Mouse (Mus musculus) hindbrain, embryonic 16.5 days (tissue): ENCODE data around the gene Gm8897. TPM values are rescaled to one million over a fixed set of nuclear protein-coding genes. Genes with fewer than 3 reads are reported as not detected.
"Not testable (repeated sequence)": the region's sequence is repeated elsewhere in the genome, so short reads cannot be mapped to it uniquely, and the experiment has no call there.

Experiments
- ATAC-seq: fragments of 200-750 bp; cut with Nextera tagmentation; 2 replicates; pipeline ENCODE4 v1.8.0; 2017; ENCODE audit warnings: moderate TSS enrichment, moderate library complexity
- H3K27ac ChIP-seq: fragments of 300-500 bp; sonication (generic); 2 replicates; pipeline ENCODE4 v1.5.1; 2014; ENCODE audit warnings: low read depth, mild to moderate bottlenecking, control low read depth, low read length, moderate library complexity
- H3K27me3 ChIP-seq: fragments of 300-500 bp; sonication (generic); replicated peaks from 2 replicates; pipeline ENCODE4 v1.6.1; 2014; ENCODE audit warnings: low read length; ENCODE audit not compliant: control insufficient read depth, insufficient read depth
- H3K36me3 ChIP-seq: fragments of 300-500 bp; sonication (generic); 2 replicates; pipeline ENCODE4 v1.6.1; 2014; ENCODE audit warnings: mild to moderate bottlenecking, low read length, moderate library complexity, mixed read lengths; ENCODE audit not compliant: control insufficient read depth, insufficient read depth
- H3K4me1 ChIP-seq: fragments of 300-500 bp; sonication (generic); 2 replicates; pipeline ENCODE4 v1.6.1; 2014; ENCODE audit warnings: low read depth, low read length; ENCODE audit not compliant: control insufficient read depth, insufficient read depth
- H3K4me2 ChIP-seq: fragments of 300-500 bp; sonication (generic); 2 replicates; pipeline ENCODE4 v1.6.1; 2014; ENCODE audit warnings: mild to moderate bottlenecking, low read length, control low read depth, moderate library complexity
- H3K4me3 ChIP-seq: fragments of 300-500 bp; sonication (generic); 2 replicates; pipeline ENCODE4 v1.5.1; 2014; ENCODE audit warnings: mild to moderate bottlenecking, low read length, control low read depth, moderate library complexity
- H3K9ac ChIP-seq: fragments of 300-500 bp; sonication (generic); 2 replicates; pipeline ENCODE4 v1.6.1; 2014; ENCODE audit warnings: low read depth, mild to moderate bottlenecking, control low read depth, low read length, moderate library complexity
- H3K9me3 ChIP-seq: fragments of 300-500 bp; sonication (generic); 2 replicates; pipeline ENCODE4 v1.6.1; 2014; ENCODE audit warnings: mild to moderate bottlenecking, low read length, moderate library complexity; ENCODE audit not compliant: control insufficient read depth
- WGBS: fragments of 180-500 bp; shearing (Covaris S2); extraction: QIAGEN DNeasy Blood & Tissue Kit; methylation state at CpG from one replicate; pipeline ENCODE4 v1.1.7; 2014; 5-methylcytosine and 5-hydroxymethylcytosine counted together
- polyA plus RNA-seq: library from polyadenylated mRNA; unstranded; fragments of >200 nt; fragmentation: Nextera tagmentation; extraction: Ambion mirVana; gene quantifications from 2 replicates; pipeline ENCODE4 v1.2.1, GENCODE M21; 2015

Gm8897 gene
- polyA plus RNA-seq, result not detected in 2 replicates

DNA sequence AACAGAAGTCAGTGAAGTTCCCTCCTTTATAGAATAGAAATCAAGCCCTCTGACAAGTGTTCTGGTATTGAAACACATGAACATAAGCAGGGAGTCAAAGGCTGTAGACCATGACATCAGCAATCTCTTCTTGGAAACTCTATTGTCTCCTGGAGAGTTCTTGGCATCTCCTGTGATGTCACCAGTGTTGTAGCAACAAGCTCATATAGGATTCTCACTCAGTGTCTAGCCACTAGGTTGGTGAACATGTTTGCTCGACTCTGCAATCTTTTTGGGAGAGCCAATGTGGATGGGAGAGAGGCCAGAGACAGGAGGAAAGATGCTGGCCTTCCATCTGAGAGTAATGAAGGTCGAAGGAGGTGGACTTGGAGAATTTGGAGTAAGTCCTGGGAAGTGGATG, at the start of gene Gm8897:
Gene Gm8897, plus strand, starts transcription at position 301 of the 400 bp plus-strand sequence.
- H3K36me3 ChIP-seq, H3K4me1 ChIP-seq, H3K27me3 ChIP-seq, H3K27ac ChIP-seq, H3K9ac ChIP-seq, H3K9me3 ChIP-seq, H3K4me2 ChIP-seq, ATAC-seq, H3K4me3 ChIP-seq: not testable (repeated sequence)
- WGBS, result 69% methylated on average over 2 of the region's 2 CpGs

DNA sequence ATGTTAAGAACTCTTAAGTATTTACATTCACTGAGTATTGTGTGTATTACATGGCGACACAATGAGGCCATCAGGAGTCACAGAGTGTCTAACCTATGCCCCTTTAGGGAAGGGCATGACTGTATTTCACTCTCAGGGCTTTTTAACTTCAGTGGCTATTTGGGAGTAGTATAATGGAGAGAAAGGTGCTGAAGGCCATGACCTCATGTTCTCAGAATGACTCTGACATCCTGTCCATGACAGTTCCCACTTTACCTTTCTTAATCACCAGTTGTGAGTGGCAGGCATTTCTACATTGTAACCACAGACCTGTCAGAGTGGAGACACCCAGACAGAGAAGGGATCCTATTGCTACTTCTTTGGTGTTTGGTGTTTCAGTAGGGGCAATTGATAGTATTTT, 473 bp downstream of the Gm8897 start:
- not testable (repeated sequence) for H3K36me3 ChIP-seq, H3K4me1 ChIP-seq, H3K27me3 ChIP-seq, H3K9ac ChIP-seq, H3K4me2 ChIP-seq, H3K9me3 ChIP-seq, H3K4me3 ChIP-seq, ATAC-seq, H3K27ac ChIP-seq
- WGBS, result 57% methylated on average over 1 of the region's 1 CpGs

Other genes with a start within 250 kb of the Gm8897 start
- gene Gm5861, start 233.3 kb upstream of the Gm8897 start, polyA plus RNA-seq, result not detected in 2 replicates
- gene Gm8890, start 160.4 kb upstream of the Gm8897 start, polyA plus RNA-seq, result not detected in 2 replicates
- gene Speer1, start 74.9 kb upstream of the Gm8897 start, polyA plus RNA-seq, result not detected in 2 replicates
- not detected in 2 replicates for gene Gm8906, start 86.3 kb downstream of the Gm8897 start, polyA plus RNA-seq
- not detected in 2 replicates for gene Gm6460, start 178.5 kb downstream of the Gm8897 start, polyA plus RNA-seq